Mouse (Mus musculus) C2C12 (cell line): ENCODE measurements around the gene Ly6g6c. TPM values are rescaled to one million over a fixed set of nuclear protein-coding genes. Genes with fewer than 3 reads are reported as not detected.

Source experiments
- H3K27me3 ChIP-seq: one replicate; pipeline ENCODE4 v1.6.1; 2011; ENCODE audit not compliant: control insufficient read depth, insufficient read depth, insufficient read length
- H3K36me3 ChIP-seq: one replicate; pipeline ENCODE4 v1.6.1; 2011; ENCODE audit not compliant: control insufficient read depth, insufficient read depth
- H3K4me3 ChIP-seq: one replicate; pipeline ENCODE4 v1.5.1; 2011; ENCODE audit warnings: mild to moderate bottlenecking, control low read depth; ENCODE audit not compliant: poor library complexity, insufficient read depth, severe bottlenecking
- H3K79me2 ChIP-seq: one replicate; pipeline ENCODE4 v1.6.1; 2011; ENCODE audit not compliant: control insufficient read depth, insufficient read depth
- H3K79me3 ChIP-seq: one replicate; pipeline ENCODE4 v1.6.1; 2011; ENCODE audit warnings: low read depth, control low read depth
- H3ac ChIP-seq: one replicate; pipeline ENCODE3; 2011; ENCODE audit warnings: low read depth; ENCODE audit not compliant: control insufficient read depth, insufficient read length
- CEBPB ChIP-seq: IDR thresholded peaks from one replicate; pipeline ENCODE4 v1.6.1; 2011; ENCODE audit warnings: low read depth, mild to moderate bottlenecking, control low read depth, moderate library complexity
- CTCF ChIP-seq: IDR thresholded peaks from one replicate; pipeline ENCODE4 v1.5.1; 2011; ENCODE audit not compliant: control insufficient read depth, insufficient read depth, insufficient read length
- FOSL1 ChIP-seq: IDR thresholded peaks from one replicate; pipeline ENCODE4 v1.8.0; 2011; ENCODE audit warnings: mild to moderate bottlenecking, low read length; ENCODE audit not compliant: poor library complexity, insufficient read depth, severe bottlenecking
- MAX ChIP-seq: IDR thresholded peaks from one replicate; pipeline ENCODE4 v1.6.1; 2011; ENCODE audit warnings: mild to moderate bottlenecking, control low read depth
- MYOD1 ChIP-seq: IDR thresholded peaks from one replicate; pipeline ENCODE4 v1.6.1; 2011; ENCODE audit warnings: low read depth; ENCODE audit not compliant: control insufficient read depth, insufficient read length
- MYOG ChIP-seq: IDR thresholded peaks from one replicate; pipeline ENCODE4 v1.6.1; 2011; ENCODE audit not compliant: control insufficient read depth, insufficient read length; ENCODE audit errors: extremely low read depth
- USF1 ChIP-seq: IDR thresholded peaks from one replicate; pipeline ENCODE4 v1.6.1; 2011; ENCODE audit warnings: low read depth, mild to moderate bottlenecking, control low read depth, moderate library complexity
- polyA plus RNA-seq: library from polyadenylated mRNA; unstranded; fragments of >200 nt; fragmentation: generic; extraction: Trizol; gene quantifications from one replicate; pipeline ENCODE4 v1.2.1, GENCODE M21; 2012; ENCODE audit warnings: missing spikeins

Gene Ly6g6c
- polyA plus RNA-seq, 1 experiment = 0.12 TPM

GRCm38 (mm10) chr17:35100196-35100765 lies 35.1 kb downstream of the Ly6g6c start:
- no peaks in the 10 kb centered on the region for H3K79me3 ChIP-seq
- TF ChIP-seq MYOG (no peak), FOSL1 (no peak), USF1 (no peak), MYOD1 (no peak), MAX (no peak), CEBPB (no peak), CTCF (no peak)
- H3K27me3 ChIP-seq = no peaks in the 10 kb centered on the region
- H3K36me3 ChIP-seq = peaks cover 24% of the 10 kb centered on the region
- no peak overlapping the region for H3ac ChIP-seq
- H3K4me3 ChIP-seq = no peak overlapping the region
- H3K79me2 ChIP-seq = no peaks in the 10 kb centered on the region

GRCm38 (mm10) chr17:35101161-35101560 lies 36.0 kb downstream of the Ly6g6c start:
- TF ChIP-seq MAX (no peak), FOSL1 (no peak)
- Histone ChIP-seq H3K36me3 (peaks cover 19% of the 10 kb centered on the region), H3K27me3 (no peaks in the 10 kb centered on the region), H3K4me3 (no peak overlapping the region), H3K79me3 (no peaks in the 10 kb centered on the region), H3K79me2 (no peaks in the 10 kb centered on the region), H3ac (no peak overlapping the region)

DNA sequence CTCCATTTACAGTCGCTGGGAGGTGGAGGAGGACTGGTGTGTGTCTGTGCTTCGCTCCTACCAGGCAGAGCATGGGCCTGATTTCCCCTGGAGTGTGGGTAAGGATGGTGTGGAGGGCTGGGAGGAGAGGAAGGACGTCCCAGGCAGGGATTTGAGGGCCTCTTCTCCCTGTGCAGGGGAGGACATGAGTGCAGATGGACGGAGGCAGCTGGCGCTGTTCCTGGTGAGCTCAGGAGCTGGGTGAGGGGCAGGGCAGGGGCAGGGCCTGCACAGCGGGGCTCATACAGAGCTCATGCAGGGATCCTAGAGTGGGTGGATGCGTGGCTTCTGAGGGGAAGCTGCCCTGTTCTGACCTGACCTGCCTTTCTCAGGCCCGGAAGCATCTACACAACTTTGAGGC lies 37.1 kb downstream of the Ly6g6c start:
- TF ChIP-seq MAX (no peak), MYOG (no peak), CTCF (no peak), MYOD1 (no peak)
- no peaks in the 10 kb centered on the region for H3K79me3 ChIP-seq
- no peaks in the 10 kb centered on the region for H3K27me3 ChIP-seq
- peaks cover 17% of the 10 kb centered on the region for H3K36me3 ChIP-seq
- H3K4me3 ChIP-seq = no peak overlapping the region
- H3K79me2 ChIP-seq = no peaks in the 10 kb centered on the region
- no peak overlapping the region for H3ac ChIP-seq

DNA sequence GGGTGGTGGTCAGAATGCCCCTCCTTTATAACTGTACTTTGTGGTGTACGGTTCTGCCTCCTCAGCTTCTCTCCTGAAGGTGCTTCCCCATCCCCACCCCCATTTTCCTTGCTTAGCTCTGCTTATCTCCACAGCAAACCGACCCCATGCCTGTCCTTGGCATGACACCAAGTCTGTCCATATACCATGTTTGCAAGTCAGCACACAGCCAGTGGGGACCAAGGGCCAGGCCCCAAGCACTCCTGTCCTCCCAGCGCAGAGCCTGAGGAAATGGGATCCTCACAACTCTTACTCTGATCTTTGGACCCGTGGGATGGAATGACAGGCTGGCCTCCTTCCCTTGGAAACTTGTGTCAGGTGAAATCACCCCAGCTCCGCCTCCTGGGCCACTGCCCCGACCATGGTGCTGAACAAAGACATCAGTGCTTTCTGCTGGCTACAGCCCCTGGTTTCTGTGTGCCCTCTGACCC lies 38.1 kb downstream of the Ly6g6c start:
- H3K79me2 ChIP-seq = no peaks in the 10 kb centered on the region
- H3K36me3 ChIP-seq = peaks cover 17% of the 10 kb centered on the region
- no peaks in the 10 kb centered on the region for H3K27me3 ChIP-seq
- no peaks in the 10 kb centered on the region for H3K79me3 ChIP-seq
- no peak overlapping the region for H3ac ChIP-seq
- no peak overlapping the region for H3K4me3 ChIP-seq
- TF ChIP-seq USF1 (no peak), FOSL1 (no peak), MYOD1 (no peak), MYOG (no peak), MAX (no peak), CEBPB (no peak), CTCF (no peak)

GRCm38 (mm10) chr17:35104079-35104478 lies 38.9 kb downstream of the Ly6g6c start:
- H3K36me3 ChIP-seq = peaks cover 17% of the 10 kb centered on the region
- TF ChIP-seq USF1 (no peak), FOSL1 (no peak), CEBPB (no peak), MYOD1 (no peak), CTCF (no peak), MYOG (no peak), MAX (no peak)
- no peaks in the 10 kb centered on the region for H3K27me3 ChIP-seq
- H3K79me2 ChIP-seq = no peaks in the 10 kb centered on the region
- H3K79me3 ChIP-seq = no peaks in the 10 kb centered on the region
- no peak overlapping the region for H3K4me3 ChIP-seq
- no peak overlapping the region for H3ac ChIP-seq

GRCm38 (mm10) chr17:35104754-35105153 lies 39.6 kb downstream of the Ly6g6c start:
- Histone ChIP-seq H3K79me2 (no peaks in the 10 kb centered on the region), H3ac (no peak overlapping the region), H3K36me3 (peaks cover 10% of the 10 kb centered on the region), H3K27me3 (no peaks in the 10 kb centered on the region), H3K79me3 (no peaks in the 10 kb centered on the region), H3K4me3 (no peak overlapping the region)
- TF ChIP-seq CTCF (no peak), USF1 (no peak), MYOG (no peak), MYOD1 (no peak), CEBPB (no peak), MAX (no peak), FOSL1 (no peak)
